Mouse (Mus musculus): Measurements from ENCODE around the gene Oxa1l.

Gene Oxa1l

DNA sequence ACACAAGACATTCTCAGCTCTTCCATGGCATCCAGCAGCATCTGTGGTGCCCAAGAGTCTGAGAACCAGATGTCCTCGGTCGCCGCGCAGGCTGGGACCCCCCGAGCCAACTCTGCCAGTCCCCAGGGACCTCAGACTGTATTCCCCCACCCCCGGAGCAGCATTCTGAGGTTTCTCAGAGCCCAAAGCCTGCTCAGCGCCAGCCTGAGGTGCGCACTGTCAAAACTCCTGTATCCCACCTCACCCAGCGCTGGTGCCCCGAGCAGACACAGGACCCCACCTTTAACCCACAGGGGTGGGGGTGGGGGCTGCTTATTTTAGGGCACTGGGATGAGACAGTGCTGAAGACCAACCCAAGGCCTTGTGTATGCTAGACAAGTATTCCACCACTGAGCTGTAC is 10.8 kb downstream of the Oxa1l start:
- DNase-seq (ENCODE audit: low spot score), result no peak

DNA sequence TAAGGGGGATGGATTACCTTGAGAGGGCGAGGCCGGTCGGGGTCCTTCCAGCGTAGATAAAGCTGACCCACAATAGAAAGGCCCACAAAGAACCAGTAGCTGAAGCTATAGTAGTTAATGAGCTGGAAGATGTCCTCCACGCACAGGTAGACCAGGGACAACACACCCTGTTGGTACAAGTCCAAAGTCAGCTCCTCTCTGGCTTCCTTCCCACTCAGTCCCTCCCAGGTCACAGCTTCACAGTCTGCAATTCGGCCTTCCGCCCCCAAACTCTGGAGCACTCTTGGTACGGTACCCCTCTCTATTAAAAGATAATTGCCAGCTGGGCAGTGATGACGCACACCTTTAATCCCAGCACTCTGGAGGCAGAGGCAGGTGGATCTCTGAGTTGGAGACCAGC is 12.3 kb downstream of the Oxa1l start:
- no peak for DNase-seq (ENCODE audit: low spot score)

DNA sequence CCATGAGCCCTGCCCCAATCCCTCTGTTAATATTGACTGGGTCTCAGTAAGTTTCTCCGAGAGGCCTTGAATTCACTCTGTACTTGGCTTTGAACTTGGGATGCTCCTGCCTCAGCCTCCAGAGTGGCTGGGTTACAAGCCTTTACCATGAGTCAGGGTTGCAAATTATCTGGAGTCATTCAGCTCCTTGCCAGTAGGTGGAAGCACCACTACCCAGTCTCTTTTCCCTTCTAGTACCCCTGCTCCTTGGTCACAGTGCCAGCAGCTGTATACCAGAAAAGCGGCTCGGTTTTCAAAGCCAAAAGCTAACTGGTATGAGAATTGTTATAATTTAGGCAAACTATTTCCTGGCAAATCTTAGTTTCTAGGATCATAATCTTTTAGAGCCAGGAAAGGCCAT is 15.3 kb downstream of the Oxa1l start:
- peak; percentile 34 for DNase-seq (ENCODE audit: low spot score)

DNA sequence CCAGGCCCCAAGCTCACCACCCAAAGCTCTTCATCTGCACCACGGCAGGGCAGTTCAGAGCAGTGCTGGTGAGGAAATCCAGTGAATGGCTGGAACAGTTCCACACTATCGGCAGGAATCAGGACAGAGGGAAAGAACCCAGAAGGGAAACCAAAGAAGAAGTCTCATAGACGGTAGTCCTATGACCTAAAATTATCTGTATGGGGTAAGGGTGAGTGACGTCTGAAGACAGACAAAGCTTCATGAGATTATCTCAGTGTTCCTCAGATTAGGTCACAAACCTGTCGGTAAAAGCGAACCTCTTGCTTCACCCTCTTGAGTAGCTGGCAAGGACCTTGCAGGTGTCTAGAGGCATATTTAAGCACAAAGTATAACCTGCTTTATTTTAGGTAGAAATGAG is 16.5 kb downstream of the Oxa1l start:
- no peak for DNase-seq (ENCODE audit: low spot score)

GRCm38 (mm10) chr14:54379571-54379970 is 18.9 kb downstream of the Oxa1l start:
- no peak for DNase-seq (ENCODE audit: low spot score)

- no peak for DNase-seq (ENCODE audit: low spot score)
Observed at GRCm38 (mm10) chr14:54380616-54381015, 20.0 kb downstream of the Oxa1l start.

DNA sequence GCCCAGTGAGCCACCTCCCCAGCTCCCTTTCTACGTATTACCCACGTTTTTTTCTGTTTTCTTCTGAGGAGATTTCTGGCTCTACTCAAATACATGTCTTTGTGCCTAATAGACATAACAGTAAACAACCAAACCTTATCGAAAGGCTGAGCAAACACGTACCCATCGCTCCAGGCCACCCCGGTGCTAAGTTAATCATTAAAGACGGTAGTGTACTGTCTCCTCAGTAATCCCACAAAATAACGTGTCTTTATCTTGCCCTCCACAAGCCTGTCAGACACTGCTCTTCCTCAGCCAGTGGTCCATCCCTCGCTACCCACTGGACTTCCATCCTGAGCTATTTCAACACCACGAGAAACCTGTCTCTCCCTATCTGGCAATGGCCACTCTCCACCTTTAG is 21.2 kb downstream of the Oxa1l start:
- DNase-seq (ENCODE audit: low spot score), result no peak

DNA sequence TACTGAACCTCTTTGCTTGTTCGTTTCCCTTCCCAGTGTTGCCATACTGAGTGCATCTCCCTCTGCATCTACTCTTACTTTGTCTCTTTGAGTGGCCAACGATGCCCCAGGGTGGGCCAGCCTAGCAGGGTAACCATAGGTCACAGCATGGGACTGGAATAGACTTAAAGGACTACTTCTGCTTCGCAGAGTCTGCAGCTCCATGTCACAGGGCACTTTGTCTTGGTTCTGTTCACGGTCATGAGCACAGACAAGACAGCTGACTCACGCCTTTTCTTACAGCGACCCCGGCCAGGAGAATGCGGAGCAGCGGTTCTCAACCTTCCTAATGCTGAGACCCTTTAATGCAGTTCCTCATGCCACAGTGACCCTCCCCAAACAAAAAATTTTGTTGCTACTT is 22.0 kb downstream of the Oxa1l start:
- DNase-seq (ENCODE audit: low spot score), result no peak

GRCm38 (mm10) chr14:54383355-54383771 is 22.7 kb downstream of the Oxa1l start:
- no peak for DNase-seq (ENCODE audit: low spot score)

- no peak for DNase-seq (ENCODE audit: low spot score)
Observed at GRCm38 (mm10) chr14:54384396-54384795, 23.8 kb downstream of the Oxa1l start.

GRCm38 (mm10) chr14:54385968-54386618 is 25.5 kb downstream of the Oxa1l start:
- no peak for DNase-seq (ENCODE audit: low spot score)

DNA sequence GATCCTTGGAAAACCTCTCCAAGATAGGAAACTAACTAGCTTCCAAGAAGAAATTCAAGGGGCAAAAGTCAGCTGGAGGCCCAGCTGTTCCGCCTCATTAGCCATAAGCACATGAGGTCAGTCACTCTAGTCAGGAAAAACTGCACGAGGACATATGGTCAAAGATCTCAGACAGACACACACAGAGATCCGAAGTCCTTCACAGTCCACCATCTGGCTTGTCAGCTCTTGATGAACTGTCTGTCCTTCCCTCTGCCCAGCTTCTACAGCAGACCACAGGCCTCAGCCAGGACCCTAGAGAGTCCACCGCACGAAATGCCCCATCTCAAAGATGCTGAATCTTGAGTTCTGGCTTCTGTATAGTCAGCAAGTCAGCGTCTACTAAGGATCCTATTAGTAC is 26.9 kb downstream of the Oxa1l start:
- DNase-seq (ENCODE audit: low spot score), result peak; percentile 51

DNA sequence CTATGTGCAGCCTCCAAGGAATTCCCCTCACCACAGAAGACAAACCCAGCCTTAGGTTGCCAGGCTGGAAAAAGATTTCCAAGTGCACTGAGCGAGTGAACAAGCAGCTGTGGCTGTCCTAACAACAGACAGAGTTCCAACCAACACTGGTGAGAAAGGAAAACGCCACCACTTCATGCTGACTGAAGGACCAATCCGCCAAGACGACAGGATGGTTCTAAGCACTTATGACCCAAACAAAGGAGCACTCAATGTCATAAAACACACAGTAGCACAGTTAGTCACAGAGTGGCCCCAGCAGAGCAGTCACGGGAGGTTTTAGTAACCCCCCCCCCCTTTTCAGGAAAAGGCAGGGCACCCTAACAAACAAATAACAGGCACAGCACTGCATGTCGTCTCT is 30.2 kb downstream of the Oxa1l start:
- no peak for DNase-seq (ENCODE audit: low spot score)

DNA sequence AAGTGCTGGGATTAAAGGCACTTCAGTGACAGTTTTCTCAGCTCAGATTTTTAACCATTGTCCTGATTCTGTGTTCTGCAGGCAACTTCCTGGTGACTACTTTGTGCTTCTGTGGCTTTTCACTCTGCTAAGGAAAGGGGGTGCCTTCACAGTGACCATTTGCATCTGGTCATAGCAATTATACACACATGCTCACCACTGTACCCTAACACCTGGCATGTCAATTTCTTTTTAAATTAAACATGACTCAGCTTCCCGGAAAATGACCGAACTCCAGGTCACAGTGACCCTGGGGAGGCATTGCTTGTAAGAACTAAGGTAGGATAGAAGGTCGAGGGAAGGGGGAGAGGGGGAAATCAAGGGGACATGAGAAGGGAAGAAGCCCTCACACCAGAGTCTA is 33.2 kb downstream of the Oxa1l start:
- no peak for DNase-seq (ENCODE audit: low spot score)

- no peak for DNase-seq (ENCODE audit: low spot score)
Observed at GRCm38 (mm10) chr14:54394309-54394708, 33.7 kb downstream of the Oxa1l start.

GRCm38 (mm10) chr14:54396685-54397084 is 36.1 kb downstream of the Oxa1l start:
- no peak for DNase-seq (ENCODE audit: low spot score)

DNA sequence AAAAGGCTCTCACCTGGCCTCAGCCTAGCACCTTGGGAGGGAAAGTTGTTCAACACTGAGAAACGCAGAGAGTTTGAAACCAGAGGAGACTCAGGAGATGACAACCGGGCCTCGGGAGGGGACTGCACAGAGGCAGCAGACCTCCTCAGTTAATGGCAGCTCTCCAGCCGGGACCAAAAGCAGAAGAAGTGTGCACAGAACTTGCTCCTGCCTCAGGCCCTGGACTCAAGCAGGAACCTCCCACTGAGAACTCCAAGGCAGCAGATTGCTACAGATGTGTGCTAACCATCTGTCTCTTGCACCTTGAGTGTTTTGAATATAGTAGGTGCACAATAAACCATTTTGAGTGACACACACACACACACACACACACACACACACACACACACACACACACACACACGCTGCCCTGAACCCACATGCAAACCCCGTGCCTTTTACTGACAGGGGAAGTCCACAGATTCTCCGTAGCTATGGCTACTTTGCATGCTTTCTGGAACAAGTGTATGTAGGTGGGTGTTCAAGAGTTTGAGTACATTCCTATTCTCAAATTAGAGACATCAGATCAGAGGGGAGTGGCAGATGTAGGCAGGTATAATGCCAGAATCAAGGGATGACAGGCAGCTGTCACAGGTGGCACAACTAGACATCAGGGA is 37.4 kb downstream of the Oxa1l start:
- no peak for DNase-seq (ENCODE audit: low spot score)

- DNase-seq (ENCODE audit: low spot score), result no peak
Observed at GRCm38 (mm10) chr14:54398528-54398916, 37.9 kb downstream of the Oxa1l start.

- no peak for DNase-seq (ENCODE audit: low spot score)
Observed at GRCm38 (mm10) chr14:54398921-54399382, 38.3 kb downstream of the Oxa1l start.

- DNase-seq (ENCODE audit: low spot score), result no peak
Observed at GRCm38 (mm10) chr14:54401723-54402122, 41.1 kb downstream of the Oxa1l start.

- DNase-seq (ENCODE audit: low spot score), result no peak
Observed at GRCm38 (mm10) chr14:54408336-54409056, 47.9 kb downstream of the Oxa1l start.

DNA sequence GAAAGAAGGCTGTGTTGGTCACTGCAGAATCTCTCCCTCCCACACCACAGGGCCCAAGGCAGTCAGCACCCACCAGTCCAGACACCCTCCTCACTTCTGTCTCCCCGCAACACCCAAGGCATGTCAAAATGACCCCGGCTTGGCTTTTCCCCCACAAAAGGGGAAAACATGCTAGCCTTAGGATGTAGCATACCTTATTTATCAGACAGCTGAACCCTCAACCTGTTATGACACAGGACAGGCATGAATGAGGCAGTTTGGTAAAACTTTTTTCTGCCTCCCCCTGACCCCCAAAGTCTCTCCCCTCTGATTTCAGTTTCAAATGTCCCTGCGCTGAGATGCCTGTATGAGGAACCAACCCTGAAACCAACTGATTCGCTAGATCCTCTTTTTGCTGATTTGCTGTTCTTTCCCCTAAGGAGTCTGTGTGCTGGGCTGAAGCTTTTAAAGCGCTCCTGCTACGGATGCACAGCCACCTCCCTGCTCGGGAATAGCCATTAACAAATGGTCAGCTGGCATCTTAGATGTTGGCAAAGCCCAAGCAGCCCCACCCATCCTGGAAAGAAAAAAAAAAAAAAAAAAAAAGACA is 48.5 kb downstream of the Oxa1l start:
- DNase-seq (ENCODE audit: low spot score), result no peak

Measured in embryo, embryonic 10 days (tissue).